Mouse (Mus musculus): ENCODE measurements at regions not wholly inside any gene's neighbourhood (a gene's known extent, or its start where the extent isn't known, plus 50 kb on each side); places are given as distances from the start of the nearest gene placed in this dataset.

DNA sequence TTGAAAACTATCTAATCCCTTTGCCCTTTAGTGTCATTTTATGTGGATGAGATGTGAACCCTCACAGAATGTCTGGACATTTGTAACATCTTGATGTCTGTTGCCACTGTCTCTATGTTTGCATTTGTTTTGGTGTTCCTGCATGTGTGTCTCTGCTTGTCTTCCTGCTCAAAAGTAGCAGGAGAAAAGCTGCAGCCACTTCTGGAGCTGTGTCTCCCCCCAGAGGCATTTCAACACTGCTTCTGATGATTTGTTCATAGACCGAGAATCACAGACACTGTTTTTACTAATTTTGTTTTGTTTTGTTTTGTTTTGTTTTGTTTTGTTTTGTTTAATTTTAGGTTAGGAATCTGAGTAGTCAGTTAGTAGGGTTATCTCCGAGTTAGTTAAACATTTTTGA, 883.8 kb downstream of the Gbe1 start:
- DNase-seq (ENCODE audit: low spot score) = no peak

DNA sequence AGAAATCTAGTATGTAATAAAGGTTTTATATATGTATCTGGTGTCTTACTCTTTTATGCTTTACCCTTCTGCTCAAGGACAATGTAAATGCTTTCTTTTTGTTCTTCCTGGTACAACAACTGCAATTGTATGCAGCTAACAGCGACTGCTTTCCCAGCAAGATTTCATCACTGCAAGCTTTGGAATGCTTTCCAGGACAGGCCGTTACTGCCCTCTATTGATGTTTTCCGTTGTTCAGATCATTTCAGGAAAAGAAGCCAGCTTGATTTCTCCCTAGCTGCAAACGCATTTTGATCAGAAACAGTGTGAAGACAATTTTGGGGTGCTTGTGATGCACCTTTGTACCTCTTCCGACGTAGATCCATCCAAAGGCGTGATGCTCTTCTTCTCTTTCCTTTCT, 895.1 kb downstream of the Gbe1 start:
- DNase-seq (ENCODE audit: low spot score) = no peak

DNA sequence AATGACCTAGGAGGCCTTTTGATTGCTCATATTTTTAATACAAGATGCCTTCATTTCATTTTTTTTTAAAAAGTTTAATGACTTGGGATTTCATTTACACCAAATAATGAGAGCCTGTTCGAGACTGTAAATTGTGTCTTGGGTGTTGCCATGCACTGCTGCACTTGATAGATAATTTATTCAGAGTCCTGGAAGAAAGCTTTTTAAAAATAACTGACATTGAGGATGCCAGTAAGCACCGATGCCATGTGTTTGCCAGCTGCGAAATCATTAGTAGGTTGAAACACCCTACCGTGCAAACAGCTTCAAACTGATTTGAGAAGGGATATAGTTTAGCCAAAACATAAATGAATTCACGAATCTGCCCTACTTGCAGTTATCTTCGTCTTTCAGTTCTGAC, 910.7 kb downstream of the Gbe1 start:
- no peak for DNase-seq (ENCODE audit: low spot score)

DNA sequence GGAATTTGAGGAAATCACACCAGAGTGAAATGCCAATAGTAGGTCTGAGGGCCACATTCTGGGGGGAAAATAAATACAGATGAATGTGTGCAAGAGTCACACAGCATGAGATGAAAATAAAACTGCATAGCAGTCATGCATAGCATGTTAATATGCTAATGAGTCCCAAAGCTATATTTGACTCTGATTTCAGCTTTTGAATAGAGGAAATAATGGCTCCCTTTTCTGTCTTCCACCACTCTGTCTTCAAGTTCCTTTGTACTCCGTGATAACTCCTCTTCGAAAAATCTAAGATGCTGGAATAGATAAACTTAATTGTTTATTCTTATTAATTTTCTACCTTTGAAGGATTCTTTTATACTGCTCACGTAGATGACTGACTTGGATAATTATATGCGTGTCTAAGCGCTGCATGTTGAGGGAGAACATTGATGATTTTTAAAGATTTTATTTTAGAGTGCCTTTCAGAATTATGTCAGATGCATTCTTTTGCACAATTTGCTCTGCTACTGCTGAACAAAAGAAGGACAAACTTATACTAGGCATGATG, 916.4 kb downstream of the Gbe1 start:
- no peak for DNase-seq (ENCODE audit: low spot score)

DNA sequence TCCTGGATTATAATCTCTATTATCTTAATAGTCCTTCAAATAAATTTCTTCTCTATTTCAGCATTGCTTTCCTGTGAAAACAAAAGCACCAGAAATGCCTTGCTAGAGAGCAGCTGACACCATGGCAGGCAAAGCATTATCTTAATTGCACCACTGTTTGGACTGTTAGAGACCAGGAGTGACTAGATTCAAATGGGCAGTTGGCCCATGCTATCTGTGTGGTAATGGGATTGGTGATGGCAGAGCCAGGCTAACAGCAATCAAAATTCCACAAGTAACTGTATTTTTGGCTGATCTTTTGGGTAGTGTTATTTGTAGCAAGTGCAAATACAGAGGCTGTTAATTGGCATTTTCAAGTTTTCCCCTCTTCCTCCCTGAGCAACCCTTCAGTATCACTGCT, 929.3 kb downstream of the Gbe1 start:
- DNase-seq (ENCODE audit: low spot score) = no peak

DNA sequence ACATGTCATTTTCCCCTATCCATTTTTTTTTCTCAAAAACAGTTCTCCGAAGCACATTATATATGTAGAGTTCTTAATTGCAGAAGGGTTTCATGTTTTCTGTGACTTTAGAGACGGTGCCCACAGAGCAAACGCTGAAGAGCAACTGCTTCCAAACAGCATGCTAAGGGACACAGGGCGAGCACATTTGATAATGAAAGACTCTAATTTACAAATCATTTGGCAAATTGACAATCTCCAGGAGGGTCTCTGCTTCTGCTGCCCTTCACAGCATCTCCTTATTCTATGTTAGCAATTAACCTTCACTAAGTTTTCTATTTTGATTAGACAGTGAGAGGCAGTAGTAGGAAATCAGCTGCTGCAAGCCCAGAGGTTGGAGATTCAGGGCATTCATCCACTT, 929.7 kb downstream of the Gbe1 start:
- no peak for DNase-seq (ENCODE audit: low spot score)

DNA sequence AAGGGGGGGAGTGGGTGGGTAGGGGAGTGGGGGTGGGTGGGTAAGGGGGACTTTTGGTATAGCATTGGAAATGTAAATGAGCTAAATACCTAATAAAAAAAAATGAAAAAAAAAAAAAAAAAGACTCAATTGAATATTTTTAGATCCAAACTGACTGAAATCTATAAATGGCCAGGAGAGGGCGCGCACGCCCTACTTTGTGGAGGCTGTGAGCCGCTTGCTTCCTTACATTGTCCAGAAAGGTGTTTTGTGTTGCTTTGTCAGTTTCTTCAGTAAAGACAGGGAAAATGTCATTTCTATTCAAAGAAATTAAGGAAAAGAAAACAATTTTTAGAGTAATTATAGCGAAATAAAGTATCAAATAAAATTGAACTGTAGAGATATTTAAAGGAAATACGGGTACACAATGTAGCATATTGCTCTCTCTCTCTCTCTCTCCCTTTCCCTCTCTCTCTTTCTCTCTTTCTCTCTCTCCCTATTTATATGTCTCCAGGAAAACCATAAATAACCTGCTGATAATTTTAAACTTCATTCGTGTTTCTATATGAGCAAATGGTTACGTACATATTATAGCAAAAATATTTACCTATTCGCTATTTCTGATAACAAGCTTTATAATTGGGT, 933.9 kb downstream of the Gbe1 start:
- DNase-seq (ENCODE audit: low spot score) = peak; percentile 58

DNA sequence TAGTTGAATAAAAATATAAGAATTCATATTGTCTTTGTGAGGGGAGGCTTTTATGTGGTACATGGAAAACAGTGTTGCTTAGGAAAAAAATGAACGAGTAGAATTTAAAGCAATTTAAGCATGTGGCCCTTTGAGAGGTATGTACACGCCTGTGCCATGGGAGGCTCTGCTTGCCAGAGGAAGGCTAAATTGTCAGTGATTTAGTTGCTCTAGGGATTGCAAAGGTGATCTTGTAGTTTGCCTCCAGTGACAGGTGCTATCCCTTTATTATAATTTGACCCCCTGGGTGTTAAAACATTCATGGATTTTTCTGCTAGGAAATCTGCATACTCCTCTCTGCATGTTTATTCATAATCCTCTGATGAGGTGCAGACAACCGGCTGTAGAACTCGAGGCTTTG, 942.0 kb downstream of the Gbe1 start:
- DNase-seq (ENCODE audit: low spot score) = no peak

DNA sequence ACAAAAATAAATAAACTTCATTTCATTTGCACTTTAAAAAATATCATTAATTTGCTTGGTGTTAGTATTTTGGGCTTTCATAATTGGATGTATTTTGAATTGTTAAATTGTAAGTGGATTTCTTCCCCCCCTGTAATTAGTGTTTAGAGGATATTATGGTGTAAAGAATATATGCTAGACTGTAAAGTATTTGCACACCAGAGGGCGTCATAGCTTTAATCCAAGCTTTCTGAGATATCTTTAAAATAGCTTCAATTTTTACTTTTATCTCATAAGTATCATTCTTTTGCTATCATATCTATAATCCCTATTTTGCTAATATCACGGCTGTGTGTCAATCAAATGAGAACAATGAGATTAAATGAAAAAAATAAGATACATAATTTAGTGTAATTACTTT, 942.4 kb downstream of the Gbe1 start:
- peak; percentile 3 for DNase-seq (ENCODE audit: low spot score)

DNA sequence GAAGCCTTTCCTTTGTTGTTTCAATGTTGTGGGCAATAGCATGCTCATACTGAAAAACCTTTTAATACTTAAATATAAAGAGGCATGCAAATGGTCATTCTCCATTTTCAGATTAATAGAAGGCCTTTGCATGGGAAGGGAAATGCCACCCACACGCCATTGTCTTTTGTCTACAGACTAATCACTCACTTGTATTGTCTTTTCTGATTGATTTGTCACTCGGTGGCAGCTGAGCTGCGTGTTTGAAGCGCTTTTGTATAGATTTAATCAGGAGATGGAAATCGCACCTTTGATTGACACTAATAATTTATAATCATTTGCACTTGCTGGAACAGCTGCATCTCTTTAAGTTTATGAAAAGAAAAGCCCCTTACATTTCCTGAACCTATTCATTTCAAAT, 953.4 kb downstream of the Gbe1 start:
- DNase-seq (ENCODE audit: low spot score) = no peak
